Mouse (Mus musculus): ENCODE measurements at regions not wholly inside any gene's neighbourhood (a gene's known extent, or its start where the extent isn't known, plus 50 kb on each side); places are given as distances from the start of the nearest gene placed in this dataset.

DNA sequence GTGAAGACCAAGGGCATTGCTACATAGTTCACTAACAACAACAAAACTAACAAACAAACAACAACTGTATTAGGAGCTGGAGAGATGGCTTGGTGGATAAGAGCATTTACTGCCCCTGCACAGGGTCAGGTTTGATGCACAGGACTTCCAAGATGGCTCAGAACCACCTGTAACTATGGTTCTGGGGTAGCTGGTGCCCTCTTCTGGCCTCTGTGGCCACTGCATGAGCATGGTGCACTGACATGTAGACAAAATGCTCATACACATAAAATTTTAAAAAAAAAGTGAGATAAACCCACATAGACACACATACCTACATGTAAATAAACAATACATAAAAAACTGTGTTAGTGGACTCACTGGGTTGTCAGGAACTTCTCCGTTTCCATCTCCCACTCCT lies 172.5 kb downstream of the Nucb2 start:
- no peaks in the 10 kb centered on the region for H3K9me3 ChIP-seq (ENCODE audit: low read length)
- no peaks in the 10 kb centered on the region; the same call in 1 of the 2 replicates for H3K4me1 ChIP-seq (ENCODE audit: insufficient read depth, low read length)
- H3K4me3 ChIP-seq (ENCODE audit: low read length): no peak overlapping the region
- H3K27me3 ChIP-seq (ENCODE audit: insufficient read depth, low read length): no peaks in the 10 kb centered on the region
- DNase-seq (ENCODE audit: low spot score) (no peak), ATAC-seq (no peak)
- no peaks in the 10 kb centered on the region for H3K36me3 ChIP-seq (ENCODE audit: insufficient read depth, low read length)
- TF ChIP-seq CTCF (IDR thresholded peaks at IDR 0.05; ENCODE audit: low read depth): peak; percentile 35; the same call in 1 of the 2 replicates
- H3K4me2 ChIP-seq (ENCODE audit: low read depth, low read length): no peak overlapping the region
- no peak overlapping the region for H3K27ac ChIP-seq
- WGBS: 81% methylated on average over 1 of the region's 1 CpGs
- no peak overlapping the region for H3K9ac ChIP-seq (replicated peaks; ENCODE audit: low read length)

DNA sequence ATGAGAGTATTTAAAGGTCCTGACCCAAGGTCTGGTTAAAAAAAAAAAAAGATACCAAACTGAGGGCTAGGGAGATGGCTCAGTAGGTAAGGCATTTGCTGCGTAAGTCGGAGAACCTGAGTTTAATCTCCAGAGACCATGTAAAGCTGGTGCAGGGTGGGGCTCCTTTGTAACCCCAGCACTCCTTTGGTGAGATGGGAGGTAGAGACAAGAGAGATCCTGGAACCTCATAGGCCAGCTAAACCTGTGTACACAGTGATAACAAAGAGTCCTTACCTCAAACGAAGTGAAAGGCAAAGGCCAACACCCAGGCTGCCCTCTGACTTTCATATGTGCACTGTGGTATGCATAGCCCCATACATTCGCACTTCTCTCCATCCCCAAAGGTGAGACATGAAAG lies 175.0 kb downstream of the Nucb2 start:
- ATAC-seq: no peak
- Histone ChIP-seq H3K27me3 (ENCODE audit: insufficient read depth, low read length) (no peaks in the 10 kb centered on the region), H3K27ac (no peak overlapping the region), H3K9me3 (ENCODE audit: low read length) (no peaks in the 10 kb centered on the region), H3K4me3 (ENCODE audit: low read length) (no peak overlapping the region), H3K36me3 (ENCODE audit: insufficient read depth, low read length) (no peaks in the 10 kb centered on the region), H3K9ac (replicated peaks; ENCODE audit: low read length) (no peak overlapping the region), H3K4me1 (ENCODE audit: insufficient read depth, low read length) (no peaks in the 10 kb centered on the region; the same call in 1 of the 2 replicates), H3K4me2 (ENCODE audit: low read depth, low read length) (no peak overlapping the region)
- TF ChIP-seq CTCF (IDR thresholded peaks at IDR 0.05; ENCODE audit: low read depth): no peak
- DNase-seq (ENCODE audit: low spot score): no peak
- 83% methylated on average over 4 of the region's 4 CpGs for WGBS

DNA sequence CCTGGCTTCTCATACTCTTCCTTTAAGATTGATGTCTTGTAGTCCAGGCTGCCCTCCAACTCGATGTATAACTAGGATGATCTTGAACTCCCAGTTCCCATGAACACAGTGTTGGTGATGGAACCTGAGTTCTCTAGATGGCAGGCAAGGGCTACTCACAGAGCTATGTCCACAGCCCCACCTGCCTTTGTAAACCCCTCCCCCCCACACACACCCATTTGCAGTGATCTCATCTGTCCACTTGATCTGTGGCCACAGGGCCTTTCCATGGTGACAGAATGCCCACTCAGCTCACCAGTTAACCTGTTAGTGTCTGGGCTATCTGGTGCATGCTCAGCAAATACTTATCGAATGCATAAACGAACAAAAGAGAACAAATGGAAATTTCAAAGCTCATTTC lies 176.4 kb downstream of the Nucb2 start:
- 51% methylated on average over 3 of the region's 3 CpGs for whole genome bisulfite sequencing
- H3K4me1 ChIP-seq (ENCODE audit: insufficient read depth, low read length): no peaks in the 10 kb centered on the region
- no peaks in the 10 kb centered on the region for H3K27me3 ChIP-seq (ENCODE audit: insufficient read depth, low read length)
- H3K27ac ChIP-seq: no peak overlapping the region
- no peak for DNase-seq (ENCODE audit: low spot score)
- H3K36me3 ChIP-seq (ENCODE audit: insufficient read depth, low read length): no peaks in the 10 kb centered on the region
- 0 out of 2 replicates have a peak, but pooled peaks have one; percentile 35 for ATAC-seq
- H3K4me2 ChIP-seq (ENCODE audit: low read depth, low read length): no peak overlapping the region
- no peak overlapping the region for H3K9ac ChIP-seq (replicated peaks; ENCODE audit: low read length)
- H3K9me3 ChIP-seq (ENCODE audit: low read length): no peaks in the 10 kb centered on the region
- peak; percentile 32 for TF ChIP-seq CTCF (IDR thresholded peaks at IDR 0.05; ENCODE audit: low read depth)
- no peak overlapping the region for H3K4me3 ChIP-seq (ENCODE audit: low read length)

DNA sequence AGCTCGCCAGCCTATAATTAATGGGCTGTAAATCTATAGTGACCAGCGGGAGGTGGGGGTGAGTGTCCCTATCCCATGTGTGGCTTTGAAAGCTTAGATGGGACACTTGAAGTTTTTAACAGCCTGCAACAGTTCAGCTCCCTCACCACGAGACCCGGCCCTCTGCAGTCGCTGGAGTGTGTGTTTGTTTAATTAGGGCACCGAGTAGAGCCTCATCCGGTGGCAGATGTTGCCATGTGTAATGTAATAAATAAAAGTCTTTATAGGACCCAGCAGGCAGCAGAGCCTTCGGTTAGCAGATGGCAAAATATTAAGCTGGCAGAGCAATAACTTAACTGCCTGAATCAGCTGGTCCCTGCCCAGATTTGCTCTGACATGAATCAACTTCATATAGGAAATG lies 177.1 kb downstream of the Nucb2 start:
- no peaks in the 10 kb centered on the region for H3K27me3 ChIP-seq (ENCODE audit: insufficient read depth, low read length)
- H3K9me3 ChIP-seq (ENCODE audit: low read length): no peaks in the 10 kb centered on the region
- ATAC-seq: peak; percentile 67; the same call in 1 of the 2 replicates
- H3K9ac ChIP-seq (replicated peaks; ENCODE audit: low read length): no peak overlapping the region
- no peak overlapping the region for H3K27ac ChIP-seq
- no peak overlapping the region for H3K4me3 ChIP-seq (ENCODE audit: low read length)
- H3K4me2 ChIP-seq (ENCODE audit: low read depth, low read length): no peak overlapping the region
- 33% methylated on average over 8 of the region's 8 CpGs for WGBS
- no peak for TF ChIP-seq CTCF (IDR thresholded peaks at IDR 0.05; ENCODE audit: low read depth)
- no peaks in the 10 kb centered on the region for H3K4me1 ChIP-seq (ENCODE audit: insufficient read depth, low read length)
- DNase-seq (ENCODE audit: low spot score): peak; percentile 71
- no peaks in the 10 kb centered on the region for H3K36me3 ChIP-seq (ENCODE audit: insufficient read depth, low read length)

DNA sequence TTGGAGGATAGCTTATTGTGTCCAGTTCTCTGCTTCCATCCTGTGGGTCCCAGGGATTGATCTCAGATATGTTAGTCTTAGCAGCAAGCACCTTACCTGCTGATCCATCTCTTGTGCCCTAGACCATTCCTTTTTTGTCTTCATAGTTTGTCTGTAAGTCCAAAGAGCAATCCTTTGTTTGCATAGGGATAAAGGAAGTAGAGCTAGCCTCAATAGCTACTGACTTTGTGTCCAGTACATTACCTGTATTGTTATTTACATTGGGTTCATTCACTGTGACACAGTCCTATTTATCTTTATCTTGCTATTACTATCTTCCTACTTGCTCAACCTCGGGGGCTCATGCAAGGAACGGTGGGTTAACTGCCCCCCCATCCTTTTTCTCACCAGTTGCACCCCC lies 196.2 kb downstream of the Nucb2 start:
- H3K4me3 ChIP-seq (ENCODE audit: low read length): no peak overlapping the region
- no peaks in the 10 kb centered on the region for H3K27me3 ChIP-seq (ENCODE audit: insufficient read depth, low read length)
- H3K4me2 ChIP-seq (ENCODE audit: low read depth, low read length): no peak overlapping the region
- TF ChIP-seq CTCF (IDR thresholded peaks at IDR 0.05; ENCODE audit: low read depth): no peak
- no peaks in the 10 kb centered on the region for H3K36me3 ChIP-seq (ENCODE audit: insufficient read depth, low read length)
- H3K4me1 ChIP-seq (ENCODE audit: insufficient read depth, low read length): no peaks in the 10 kb centered on the region
- DNase-seq (ENCODE audit: low spot score) (no peak), ATAC-seq (no peak)
- H3K27ac ChIP-seq: no peak overlapping the region
- WGBS: 79% methylated on average over 2 of the region's 2 CpGs
- no peak overlapping the region for H3K9ac ChIP-seq (replicated peaks; ENCODE audit: low read length)
- no peaks in the 10 kb centered on the region for H3K9me3 ChIP-seq (ENCODE audit: low read length)

DNA sequence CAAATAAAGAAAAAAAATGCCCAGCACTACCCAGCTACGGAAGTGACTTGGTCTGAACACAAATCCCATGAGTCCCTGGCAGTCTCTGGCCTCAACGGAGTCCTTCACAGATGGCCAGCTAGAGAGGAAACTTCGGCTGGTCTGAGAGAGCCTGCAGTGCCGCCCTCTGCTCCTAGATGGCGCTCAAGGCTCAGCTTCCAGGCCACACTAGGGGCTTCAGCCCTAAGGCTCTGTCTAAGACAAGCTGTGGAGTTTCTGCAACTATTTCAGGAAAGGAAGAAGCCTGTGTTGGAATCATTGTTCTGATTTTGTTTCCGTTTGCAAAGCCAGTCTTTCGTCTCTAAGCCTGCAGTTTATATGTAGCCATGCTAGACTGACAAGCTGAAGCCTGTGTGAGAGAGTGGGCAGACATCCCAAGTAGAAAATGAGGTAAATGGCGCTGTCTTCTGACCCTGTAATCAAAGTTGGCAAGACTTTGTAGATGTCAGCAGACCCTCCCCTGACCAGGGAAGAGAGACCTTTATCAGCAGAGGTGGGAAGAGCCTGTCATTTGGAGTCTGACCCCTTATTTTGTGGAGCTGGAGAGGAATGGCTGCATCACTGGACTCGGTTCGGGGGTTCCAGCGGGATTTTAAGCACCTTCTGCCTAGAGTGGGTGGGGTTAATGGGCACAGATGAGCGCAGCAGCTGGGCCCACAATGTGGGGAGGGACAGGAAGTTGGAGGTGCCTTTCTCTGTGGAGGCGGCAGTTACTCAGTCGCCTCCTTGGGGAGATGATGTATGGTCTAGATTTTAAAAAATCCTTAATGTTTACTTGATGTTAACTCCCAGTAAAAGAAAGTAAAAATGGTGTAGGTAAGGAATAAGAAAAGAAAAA lies 197.5 kb downstream of the Nucb2 start:
- H3K27me3 ChIP-seq (ENCODE audit: insufficient read depth, low read length): no peaks in the 10 kb centered on the region
- no peak overlapping the region for H3K9ac ChIP-seq (replicated peaks; ENCODE audit: low read length)
- peak; percentile 97 for TF ChIP-seq CTCF (IDR thresholded peaks at IDR 0.05; ENCODE audit: low read depth)
- H3K4me3 ChIP-seq (ENCODE audit: low read length): no peak overlapping the region
- peak; percentile 89 for ATAC-seq
- H3K4me2 ChIP-seq (ENCODE audit: low read depth, low read length): no peak overlapping the region
- H3K4me1 ChIP-seq (ENCODE audit: insufficient read depth, low read length): no peaks in the 10 kb centered on the region
- H3K27ac ChIP-seq: no peak overlapping the region
- peak; percentile 84 for DNase-seq (ENCODE audit: low spot score)
- H3K36me3 ChIP-seq (ENCODE audit: insufficient read depth, low read length): no peaks in the 10 kb centered on the region
- no peaks in the 10 kb centered on the region for H3K9me3 ChIP-seq (ENCODE audit: low read length)
- WGBS: 41% methylated on average over 14 of the region's 14 CpGs

DNA sequence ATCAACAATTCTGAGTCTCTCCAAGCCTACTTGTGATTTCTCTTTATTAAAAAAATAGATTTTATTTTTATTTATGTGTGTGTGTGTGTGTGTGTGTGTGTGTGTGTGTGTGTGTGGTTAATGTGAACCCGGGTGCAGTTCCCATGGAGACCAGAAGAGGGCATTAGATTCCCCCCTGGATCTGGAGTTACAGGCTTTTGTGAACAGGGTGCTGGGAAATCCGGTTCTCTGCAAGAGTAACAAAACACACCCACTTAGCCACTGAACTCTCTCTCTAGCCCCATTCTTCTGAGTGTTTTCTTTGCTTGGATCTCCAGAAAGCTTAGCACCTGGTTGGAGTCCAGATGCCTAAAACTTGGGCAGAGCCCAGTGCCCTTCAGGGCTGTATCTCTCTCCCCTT lies 198.4 kb downstream of the Nucb2 start:
- peak; percentile 50 for TF ChIP-seq CTCF (IDR thresholded peaks at IDR 0.05; ENCODE audit: low read depth)
- Histone ChIP-seq H3K9ac (replicated peaks; ENCODE audit: low read length) (no peak overlapping the region), H3K36me3 (ENCODE audit: insufficient read depth, low read length) (no peaks in the 10 kb centered on the region), H3K4me1 (ENCODE audit: insufficient read depth, low read length) (no peaks in the 10 kb centered on the region), H3K27me3 (ENCODE audit: insufficient read depth, low read length) (no peaks in the 10 kb centered on the region), H3K4me3 (ENCODE audit: low read length) (no peak overlapping the region), H3K4me2 (ENCODE audit: low read depth, low read length) (no peak overlapping the region), H3K9me3 (ENCODE audit: low read length) (no peaks in the 10 kb centered on the region), H3K27ac (no peak overlapping the region)
- DNase-seq (ENCODE audit: low spot score) (no peak), ATAC-seq (no peak)
- 81% methylated on average over 2 of the region's 2 CpGs for WGBS
